Mouse (Mus musculus): Measurements from ENCODE around the gene Zyg11b. TPM values are rescaled to one million over a fixed set of nuclear protein-coding genes. Genes with fewer than 3 reads are reported as not detected.

Zyg11b gene
- total and polyA plus RNA-seq, 2 experiments from 2014 or later: 24.0 to 108 TPM

GRCm38 (mm10) chr4:108300266-108300665 lies 630 bp downstream of the Zyg11b start:
- Histone ChIP-seq H3K4me3 (ENCODE audit: low read length) (peak overlapping the region; percentile 87), H3K9ac (replicated peaks; ENCODE audit: low read length) (peak overlapping the region; percentile 95), H3K27ac (peak overlapping the region; percentile 94), H3K9me3 (ENCODE audit: low read length) (no peaks in the 10 kb centered on the region), H3K4me1 (ENCODE audit: insufficient read depth, low read length) (peaks cover 10% of the 10 kb centered on the region), H3K4me2 (ENCODE audit: low read depth, low read length) (peak overlapping the region; percentile 73), H3K36me3 (ENCODE audit: insufficient read depth, low read length) (no peaks in the 10 kb centered on the region), H3K27me3 (ENCODE audit: insufficient read depth, low read length) (no peaks in the 10 kb centered on the region)
- WGBS: under 1% methylated on average over 14 of the region's 14 CpGs
- no peak for TF ChIP-seq CTCF (IDR thresholded peaks at IDR 0.05; ENCODE audit: low read depth)
- ATAC-seq (no peak; the same call in 1 of the 2 replicates), DNase-seq (ENCODE audit: low spot score) (no peak)

DNA sequence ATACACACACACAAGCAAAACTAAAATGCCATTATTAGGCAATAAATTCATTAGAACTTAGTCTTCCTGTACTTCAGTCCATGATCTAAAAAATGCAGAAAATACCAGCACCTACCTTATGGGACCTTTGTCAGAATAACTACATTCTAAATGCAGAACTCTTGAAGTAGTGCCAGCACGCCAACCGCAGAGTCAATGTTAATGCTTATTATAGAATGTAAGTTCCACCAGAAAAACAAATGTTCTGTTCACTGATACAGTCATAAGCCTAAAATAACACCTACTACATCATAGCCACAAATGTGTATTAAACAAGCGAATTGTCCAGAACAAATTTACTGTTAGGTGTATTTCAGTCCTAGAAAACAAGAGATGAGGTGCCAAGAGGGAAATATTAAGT lies 23.9 kb downstream of the Zyg11b start:
- DNase-seq (ENCODE audit: low spot score): no peak
- no peaks in the 10 kb centered on the region for H3K4me1 ChIP-seq (ENCODE audit: insufficient read depth, low read length)
- H3K36me3 ChIP-seq (ENCODE audit: insufficient read depth, low read length): no peaks in the 10 kb centered on the region
- H3K4me3 ChIP-seq (ENCODE audit: low read length): no peak overlapping the region
- no peak overlapping the region for H3K9ac ChIP-seq (replicated peaks; ENCODE audit: low read length)
- no peak for ATAC-seq
- H3K4me2 ChIP-seq (ENCODE audit: low read depth, low read length): no peak overlapping the region
- H3K27ac ChIP-seq: no peak overlapping the region
- 96% methylated on average over 3 of the region's 3 CpGs for WGBS
- H3K9me3 ChIP-seq (ENCODE audit: low read length): no peaks in the 10 kb centered on the region
- no peak for TF ChIP-seq CTCF (IDR thresholded peaks at IDR 0.05; ENCODE audit: low read depth)
- no peaks in the 10 kb centered on the region for H3K27me3 ChIP-seq (ENCODE audit: insufficient read depth, low read length)

GRCm38 (mm10) chr4:108272286-108272685 lies 28.6 kb downstream of the Zyg11b start:
- Histone ChIP-seq H3K9ac (replicated peaks; ENCODE audit: low read length) (no peak overlapping the region), H3K4me2 (ENCODE audit: low read depth, low read length) (no peak overlapping the region), H3K27ac (no peak overlapping the region), H3K4me3 (ENCODE audit: low read length) (no peak overlapping the region), H3K27me3 (ENCODE audit: insufficient read depth, low read length) (no peaks in the 10 kb centered on the region), H3K9me3 (ENCODE audit: low read length) (no peaks in the 10 kb centered on the region), H3K4me1 (ENCODE audit: insufficient read depth, low read length) (no peaks in the 10 kb centered on the region), H3K36me3 (ENCODE audit: insufficient read depth, low read length) (peaks cover 6% of the 10 kb centered on the region)
- no peak for DNase-seq (ENCODE audit: low spot score)
- no peak for TF ChIP-seq CTCF (IDR thresholded peaks at IDR 0.05; ENCODE audit: low read depth)
- 81% methylated on average over 4 of the region's 4 CpGs for WGBS
- no peak for ATAC-seq

GRCm38 (mm10) chr4:108265774-108266173 lies 35.1 kb downstream of the Zyg11b start:
- Histone ChIP-seq H3K4me1 (ENCODE audit: insufficient read depth, low read length) (no peaks in the 10 kb centered on the region), H3K27me3 (ENCODE audit: insufficient read depth, low read length) (no peaks in the 10 kb centered on the region), H3K27ac (no peak overlapping the region), H3K36me3 (ENCODE audit: insufficient read depth, low read length) (peaks cover 19% of the 10 kb centered on the region), H3K9ac (replicated peaks; ENCODE audit: low read length) (no peak overlapping the region), H3K4me3 (ENCODE audit: low read length) (no peak overlapping the region), H3K4me2 (ENCODE audit: low read depth, low read length) (no peak overlapping the region), H3K9me3 (ENCODE audit: low read length) (no peaks in the 10 kb centered on the region)
- DNase-seq (ENCODE audit: low spot score) (no peak), ATAC-seq (no peak)
- no peak for TF ChIP-seq CTCF (IDR thresholded peaks at IDR 0.05; ENCODE audit: low read depth)
- WGBS: 92% methylated on average over 7 of the region's 7 CpGs

DNA sequence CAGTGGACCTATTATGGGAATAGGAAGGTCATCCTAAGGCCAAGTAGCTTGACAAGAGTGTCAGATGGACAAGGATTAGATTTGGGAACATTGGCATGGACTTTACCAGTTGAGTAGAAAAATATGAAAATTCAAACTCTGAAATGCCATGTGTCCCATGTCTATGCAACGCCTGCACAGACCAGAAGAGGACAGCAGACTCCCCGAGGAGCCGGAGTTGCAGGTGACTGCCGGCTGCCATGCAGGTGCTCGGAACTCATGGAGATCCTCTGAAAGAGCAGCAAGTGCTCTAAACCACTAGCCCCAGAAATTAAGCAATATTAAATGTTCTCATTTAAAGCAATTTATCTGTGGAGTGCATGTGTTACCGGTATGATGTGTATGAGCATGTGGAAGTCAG lies 47.6 kb downstream of the Zyg11b start:
- Histone ChIP-seq H3K36me3 (ENCODE audit: insufficient read depth, low read length) (peaks cover 43% of the 10 kb centered on the region), H3K4me2 (ENCODE audit: low read depth, low read length) (no peak overlapping the region), H3K9ac (replicated peaks; ENCODE audit: low read length) (no peak overlapping the region), H3K4me3 (ENCODE audit: low read length) (no peak overlapping the region), H3K4me1 (ENCODE audit: insufficient read depth, low read length) (no peaks in the 10 kb centered on the region), H3K9me3 (ENCODE audit: low read length) (no peaks in the 10 kb centered on the region), H3K27ac (no peak overlapping the region), H3K27me3 (ENCODE audit: insufficient read depth, low read length) (no peaks in the 10 kb centered on the region)
- TF ChIP-seq CTCF (IDR thresholded peaks at IDR 0.05; ENCODE audit: low read depth): peak; percentile 43
- DNase-seq (ENCODE audit: low spot score): no peak
- no peak for ATAC-seq
- whole genome bisulfite sequencing: 93% methylated on average over 6 of the region's 6 CpGs

- Histone ChIP-seq H3K4me2 (ENCODE audit: low read depth, low read length) (no peak overlapping the region), H3K27ac (no peak overlapping the region), H3K9ac (replicated peaks; ENCODE audit: low read length) (no peak overlapping the region), H3K4me3 (ENCODE audit: low read length) (no peak overlapping the region), H3K27me3 (ENCODE audit: insufficient read depth, low read length) (no peaks in the 10 kb centered on the region), H3K9me3 (ENCODE audit: low read length) (no peaks in the 10 kb centered on the region), H3K36me3 (ENCODE audit: insufficient read depth, low read length) (peaks cover 37% of the 10 kb centered on the region), H3K4me1 (ENCODE audit: insufficient read depth, low read length) (no peaks in the 10 kb centered on the region)
- DNase-seq (ENCODE audit: low spot score): no peak
- ATAC-seq: no peak
- TF ChIP-seq CTCF (IDR thresholded peaks at IDR 0.05; ENCODE audit: low read depth): no peak
- 96% methylated on average over 9 of the region's 9 CpGs for WGBS
These were observed 50.4 kb downstream of the Zyg11b start for GRCm38 (mm10) chr4:108250501-108250900.

- DNase-seq (ENCODE audit: low spot score) (no peak), ATAC-seq (no peak)
- no peaks in the 10 kb centered on the region for H3K27me3 ChIP-seq (ENCODE audit: insufficient read depth, low read length)
- TF ChIP-seq CTCF (IDR thresholded peaks at IDR 0.05; ENCODE audit: low read depth): peak; percentile 41
- WGBS: 90% methylated on average over 3 of the region's 3 CpGs
- peaks cover 37% of the 10 kb centered on the region for H3K36me3 ChIP-seq (ENCODE audit: insufficient read depth, low read length)
- H3K9ac ChIP-seq (replicated peaks; ENCODE audit: low read length): no peak overlapping the region
- no peak overlapping the region for H3K4me2 ChIP-seq (ENCODE audit: low read depth, low read length)
- no peak overlapping the region for H3K27ac ChIP-seq
- no peak overlapping the region for H3K4me3 ChIP-seq (ENCODE audit: low read length)
- no peaks in the 10 kb centered on the region for H3K9me3 ChIP-seq (ENCODE audit: low read length)
- H3K4me1 ChIP-seq (ENCODE audit: insufficient read depth, low read length): no peaks in the 10 kb centered on the region
These were observed 51.6 kb downstream of the Zyg11b start for GRCm38 (mm10) chr4:108249314-108249713.
